Mouse (Mus musculus) thymus, adult 2 months (tissue): ENCODE results near the gene Gstm5.

ENCODE experiments used
- CTCF ChIP-seq: fragments of 200-500 bp; IDR thresholded peaks from 2 replicates; pipeline ENCODE4 v1.5.1; 2012; ENCODE audit warnings: mild to moderate bottlenecking, control low read depth, low read length, moderate library complexity, borderline replicate concordance; ENCODE audit not compliant: control insufficient read depth, poor library complexity, insufficient read depth; ENCODE audit errors: extremely low read depth
- POLR2A ChIP-seq: fragments of 200-500 bp; IDR thresholded peaks from 2 replicates; pipeline ENCODE4 v1.6.1; 2012; ENCODE audit warnings: mild to moderate bottlenecking, low read length, control low read depth, moderate library complexity; ENCODE audit not compliant: control insufficient read depth, poor library complexity, insufficient read depth; ENCODE audit errors: extremely low read depth

DNA sequence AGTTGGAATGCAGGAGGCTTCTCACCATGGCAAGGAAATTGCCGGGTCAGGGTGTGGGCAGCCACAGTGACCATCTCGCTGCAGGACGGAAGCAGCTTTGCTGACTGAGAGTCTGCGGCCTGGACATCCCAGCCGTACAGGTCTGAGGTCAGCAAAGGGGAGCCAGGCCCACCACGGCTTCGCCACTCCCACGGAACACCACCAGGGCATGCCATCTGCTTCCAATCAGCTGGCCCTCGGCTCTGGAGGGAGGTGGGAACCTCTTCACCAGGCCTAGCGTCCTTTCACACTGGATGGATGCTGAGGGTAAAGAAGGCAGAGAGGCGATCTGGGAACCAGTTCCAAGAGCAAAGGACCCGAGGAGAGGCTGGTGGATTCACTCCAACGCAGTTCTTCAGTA, 40.3 kb upstream of the Gstm5 start:
- TF ChIP-seq CTCF (no peak), POLR2A (no peak)
